Mouse (Mus musculus) kidney, postnatal 10 days (tissue): ENCODE data around the gene Cstf3.

ENCODE experiments used
- DNase-seq: peaks from one replicate; pipeline ENCODE4 v3.0.0; 2021; ENCODE audit warnings: mixed read lengths

The Cstf3 gene

GRCm38 (mm10) chr2:104605560-104605959 lies 15.2 kb downstream of the Cstf3 start:
- DNase-seq = no peak

- DNase-seq = no peak
These were observed 24.5 kb downstream of the Cstf3 start for GRCm38 (mm10) chr2:104614786-104615185.

GRCm38 (mm10) chr2:104615985-104616711 lies 25.8 kb downstream of the Cstf3 start:
- no peak for DNase-seq

GRCm38 (mm10) chr2:104658659-104659058 lies 68.3 kb downstream of the Cstf3 start:
- no peak for DNase-seq

- no peak for DNase-seq
These were observed 73.2 kb downstream of the Cstf3 start for GRCm38 (mm10) chr2:104663372-104664100.

- no peak for DNase-seq
These were observed 78.9 kb downstream of the Cstf3 start for GRCm38 (mm10) chr2:104669122-104669804.

GRCm38 (mm10) chr2:104671724-104672123 lies 81.4 kb downstream of the Cstf3 start:
- no peak for DNase-seq

- no peak for DNase-seq
These were observed 87.0 kb downstream of the Cstf3 start for GRCm38 (mm10) chr2:104677326-104677725.

GRCm38 (mm10) chr2:104684771-104685170 lies 94.4 kb downstream of the Cstf3 start:
- DNase-seq = no peak

- peak; percentile 91 for DNase-seq
These were observed 95.1 kb downstream of the Cstf3 start for GRCm38 (mm10) chr2:104685418-104685817.

- no peak for DNase-seq
These were observed 96.9 kb downstream of the Cstf3 start for GRCm38 (mm10) chr2:104687261-104687660.

GRCm38 (mm10) chr2:104688321-104688720 lies 98.0 kb downstream of the Cstf3 start:
- no peak for DNase-seq

GRCm38 (mm10) chr2:104688724-104689123 lies 98.4 kb downstream of the Cstf3 start:
- DNase-seq = no peak

GRCm38 (mm10) chr2:104690720-104691119 lies 100.4 kb downstream of the Cstf3 start:
- DNase-seq = no peak

- no peak for DNase-seq
These were observed 102.2 kb downstream of the Cstf3 start for GRCm38 (mm10) chr2:104692551-104692950.

GRCm38 (mm10) chr2:104699659-104700058 lies 109.3 kb downstream of the Cstf3 start:
- no peak for DNase-seq

GRCm38 (mm10) chr2:104703158-104703557 lies 112.8 kb downstream of the Cstf3 start:
- no peak for DNase-seq

- no peak for DNase-seq
These were observed 114.0 kb downstream of the Cstf3 start for GRCm38 (mm10) chr2:104704355-104704754.

GRCm38 (mm10) chr2:104709786-104710337 lies 119.5 kb downstream of the Cstf3 start:
- no peak for DNase-seq

- DNase-seq = no peak
These were observed 120.5 kb downstream of the Cstf3 start for GRCm38 (mm10) chr2:104710670-104711370.

- DNase-seq = peak; percentile 75
These were observed 121.5 kb downstream of the Cstf3 start, which contains the start of gene Tcp11l1 for GRCm38 (mm10) chr2:104711585-104712485. Gene Tcp11l1, minus strand, starts transcription at chr2:104712169.

GRCm38 (mm10) chr2:104712486-104712809 lies 122.1 kb downstream of the Cstf3 start:
- DNase-seq = no peak
